Mouse (Mus musculus) myocyte (in vitro differentiated cells): ENCODE results near the gene Olfr51.
"Not testable (repeated sequence)": the region's sequence is repeated elsewhere in the genome, so short reads cannot be mapped to it uniquely, and the experiment has no call there.

Experiments used
- MYOG ChIP-seq, 3 experiments: IDR thresholded peaks; one replicate each; pipeline ENCODE4 v1.6.1; 2011; ENCODE audit warnings: control low read depth in 2 of 3, low read depth in 2 of 3, mild to moderate bottlenecking in 2 of 3; ENCODE audit not compliant: insufficient read length in 2 of 3, control insufficient read depth in 1 of 3, insufficient read depth in 1 of 3
- POLR2A ChIP-seq: IDR thresholded peaks from one replicate; pipeline ENCODE4 v1.6.1; 2011; ENCODE audit warnings: low read depth, mild to moderate bottlenecking, control low read depth, moderate library complexity; ENCODE audit not compliant: insufficient read length
- REST ChIP-seq: IDR thresholded peaks from one replicate; pipeline ENCODE4 v1.6.1; 2011; ENCODE audit warnings: mild to moderate bottlenecking, control low read depth, moderate library complexity; ENCODE audit not compliant: insufficient read depth, insufficient read length
- SRF ChIP-seq: IDR thresholded peaks from one replicate; pipeline ENCODE4 v1.6.1; 2011; ENCODE audit warnings: low read depth; ENCODE audit not compliant: control insufficient read depth, insufficient read length

GRCm38 (mm10) chr11:51044776-51045175, 41.4 kb downstream of the Olfr51 start:
- TF ChIP-seq MYOG (IDR thresholded peaks at IDR 0.05; ENCODE audit: control insufficient read depth in 1 of 3, insufficient read depth in 1 of 3, insufficient read length in 2 of 3, low read depth in 2 of 3); POLR2A; SRF; REST: not testable (repeated sequence)
